Mouse (Mus musculus) megakaryocyte, adult 5-6 weeks (primary cell): ENCODE measurements around the gene Tsr1. TPM values are rescaled to one million over a fixed set of nuclear protein-coding genes. Genes with fewer than 3 reads are reported as not detected.
A peak's percentile ranks its signal among the peaks of the same experiment; 100 is the strongest.

Source experiments
- ATAC-seq: 2 replicates; pipeline ENCODE4 v1.8.0; 2016; ENCODE audit warnings: mild to moderate bottlenecking, inconsistent platforms; ENCODE audit not compliant: poor library complexity, severe bottlenecking
- total RNA-seq, 2 experiments: library from RNA; stranded (forward) in 1 of 2; stranded (reverse) in 1 of 2; fragments of 153-499, 151-499 nt in 1 of 2; fragments of 221-1000, 200-1000 nt in 1 of 2; gene quantifications; 2 replicates each; pipeline versions ENCODE4 v1.2.3 to v1.2.4; 2015 to 2017

Tsr1 gene
- total RNA-seq (2015): 7.7 and 9.1 TPM in 2 replicates
- 17.3 and 18.7 TPM in 2 replicates for total RNA-seq (2017)

GRCm38 (mm10) chr11:74897678-74898516 lies at the start of gene Tsr1:
Gene Tsr1 (plus strand): TSS chr11:74898071.
- peak; percentile 90 for ATAC-seq

GRCm38 (mm10) chr11:74850998-74851661 lies 46.7 kb upstream of the Tsr1 start:
- no peak for ATAC-seq

- no peak for ATAC-seq
These were observed 40.1 kb upstream of the Tsr1 start for GRCm38 (mm10) chr11:74857756-74858155.

- no peak for ATAC-seq
These were observed 35.7 kb upstream of the Tsr1 start for GRCm38 (mm10) chr11:74862129-74862528.

- ATAC-seq: no peak
These were observed 34.4 kb upstream of the Tsr1 start for GRCm38 (mm10) chr11:74863471-74863870.

DNA sequence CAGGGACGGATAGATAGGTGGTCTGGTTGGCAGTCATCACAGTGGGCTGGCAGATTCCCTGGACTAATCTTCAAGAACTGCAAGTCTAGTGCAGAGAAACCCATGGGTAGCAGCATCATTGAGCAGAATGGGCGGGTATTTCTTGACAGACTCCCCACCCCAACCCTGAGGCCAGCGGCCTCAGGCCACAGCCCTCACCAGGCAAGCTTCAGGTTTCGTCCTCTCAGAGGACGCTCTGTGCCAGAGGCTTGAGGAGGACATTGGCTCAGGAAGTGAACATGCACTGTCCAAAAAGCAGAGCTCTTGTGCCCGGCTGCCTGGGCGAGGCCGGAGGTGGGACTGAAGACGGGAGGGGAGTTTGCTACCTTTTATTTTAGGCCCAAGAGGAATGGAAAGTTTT lies 33.5 kb upstream of the Tsr1 start:
- ATAC-seq: no peak

DNA sequence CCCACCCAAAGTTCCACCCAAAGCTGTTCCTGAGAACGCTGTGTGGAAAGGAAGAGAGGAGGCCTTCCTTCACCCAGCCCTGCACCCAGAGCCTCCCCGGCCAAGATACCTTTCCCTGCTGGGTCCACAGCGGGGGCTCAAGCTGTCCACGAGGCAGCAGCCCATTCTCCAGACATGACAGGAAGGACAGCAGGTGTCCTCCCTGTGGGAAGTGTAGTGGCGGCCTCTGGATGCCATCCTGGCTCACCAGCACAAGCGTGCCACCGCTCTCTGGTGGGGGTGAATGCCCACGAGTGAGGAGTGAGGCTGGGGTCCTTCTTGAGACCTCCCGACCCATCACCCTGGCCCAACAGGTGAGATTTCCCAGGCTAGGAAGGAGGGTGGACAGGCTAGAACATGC lies 32.6 kb upstream of the Tsr1 start:
- ATAC-seq: no peak

- no peak for ATAC-seq
These were observed 31.2 kb upstream of the Tsr1 start for GRCm38 (mm10) chr11:74866640-74867039.

DNA sequence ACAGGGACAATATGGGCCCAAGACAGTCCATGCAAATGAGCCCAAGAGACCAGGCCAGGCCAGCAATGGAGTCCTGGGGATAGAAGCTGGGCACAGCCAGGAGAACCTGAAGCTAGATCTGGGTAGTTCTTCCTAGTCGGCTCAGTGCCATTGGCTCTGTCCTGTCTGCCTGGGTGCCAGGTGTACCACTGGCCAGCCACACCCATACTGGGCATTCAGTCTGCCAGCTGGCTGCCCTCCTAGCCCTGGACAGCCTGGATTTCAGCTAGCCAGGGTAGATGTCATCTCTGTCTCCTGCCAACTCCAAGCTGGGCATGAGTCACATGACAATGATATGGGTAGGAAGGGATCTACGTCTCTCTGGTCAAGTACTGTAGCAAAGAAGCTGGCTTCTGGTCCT lies 30.7 kb upstream of the Tsr1 start:
- no peak for ATAC-seq

- no peak for ATAC-seq
These were observed 29.7 kb upstream of the Tsr1 start for GRCm38 (mm10) chr11:74868046-74868760.

- no peak for ATAC-seq
These were observed 28.3 kb upstream of the Tsr1 start for GRCm38 (mm10) chr11:74869603-74870002.

DNA sequence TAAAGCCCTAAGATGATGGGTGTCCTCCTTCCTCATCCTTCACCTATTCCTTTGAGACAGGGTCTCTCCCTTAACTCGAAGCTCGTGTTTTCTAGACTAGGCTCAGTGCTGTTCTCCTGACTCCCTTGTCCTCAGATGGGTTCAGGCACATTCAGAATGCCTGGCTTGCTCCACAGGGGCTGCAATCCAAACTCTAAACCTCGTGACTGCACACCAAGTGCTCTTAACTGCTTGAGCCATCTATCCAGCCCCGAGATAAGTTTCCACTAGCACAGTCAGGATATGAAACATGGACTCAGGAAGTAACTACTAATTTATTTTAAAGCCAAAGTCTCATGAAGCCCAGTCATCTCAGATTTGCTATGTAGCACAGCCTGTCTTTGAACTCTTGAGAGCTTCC lies 27.3 kb upstream of the Tsr1 start:
- no peak for ATAC-seq

DNA sequence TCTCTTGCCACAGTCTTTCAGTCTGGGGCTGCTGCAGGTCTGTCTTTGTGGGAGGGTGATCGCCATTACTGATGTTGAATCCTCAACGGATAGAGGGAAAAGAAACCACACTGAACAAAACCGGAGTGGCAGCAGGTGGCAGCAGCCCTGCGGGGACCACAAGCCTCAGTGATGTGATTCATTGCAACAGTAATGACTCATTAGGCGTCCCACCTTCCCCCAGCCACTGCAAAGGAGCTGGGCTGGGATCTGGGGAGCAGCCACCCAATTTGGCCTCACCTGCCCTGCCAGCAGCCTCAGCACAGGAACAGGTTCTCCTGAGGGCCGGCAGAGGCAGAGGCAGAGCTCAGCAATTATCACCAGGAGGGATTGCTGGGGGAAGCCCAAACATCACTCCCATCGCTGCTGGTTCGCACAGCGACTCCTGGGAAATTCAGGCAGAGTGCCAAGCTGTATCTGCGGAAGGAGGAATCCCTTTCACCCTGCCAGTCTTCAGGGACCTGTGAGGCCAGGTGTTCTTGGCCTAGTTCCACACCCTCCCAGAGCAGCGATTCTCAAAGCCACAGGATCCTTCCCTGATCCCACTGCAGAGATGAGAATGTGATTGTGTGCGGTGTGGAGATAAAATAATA lies 26.8 kb upstream of the Tsr1 start:
- ATAC-seq: no peak

DNA sequence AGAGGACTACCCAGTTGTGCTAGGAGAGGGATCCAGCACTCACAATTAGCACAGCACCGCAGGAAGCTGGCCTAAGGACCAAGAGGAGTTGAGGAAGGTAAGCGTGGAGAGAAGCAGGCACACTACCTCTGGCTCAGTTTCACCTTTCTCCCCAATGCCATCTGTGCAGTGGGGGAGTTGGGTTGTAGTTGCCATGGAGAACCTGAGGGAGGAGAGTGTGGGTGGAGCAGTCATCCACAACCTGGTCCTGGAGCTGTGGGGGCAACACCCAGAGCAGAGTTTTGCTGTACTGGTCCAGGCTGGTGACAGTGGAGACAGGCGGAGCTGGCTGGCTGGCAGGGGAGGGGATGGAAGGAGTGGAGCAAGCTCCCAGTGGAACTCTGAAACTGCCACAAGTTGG lies 23.2 kb upstream of the Tsr1 start:
- no peak for ATAC-seq

DNA sequence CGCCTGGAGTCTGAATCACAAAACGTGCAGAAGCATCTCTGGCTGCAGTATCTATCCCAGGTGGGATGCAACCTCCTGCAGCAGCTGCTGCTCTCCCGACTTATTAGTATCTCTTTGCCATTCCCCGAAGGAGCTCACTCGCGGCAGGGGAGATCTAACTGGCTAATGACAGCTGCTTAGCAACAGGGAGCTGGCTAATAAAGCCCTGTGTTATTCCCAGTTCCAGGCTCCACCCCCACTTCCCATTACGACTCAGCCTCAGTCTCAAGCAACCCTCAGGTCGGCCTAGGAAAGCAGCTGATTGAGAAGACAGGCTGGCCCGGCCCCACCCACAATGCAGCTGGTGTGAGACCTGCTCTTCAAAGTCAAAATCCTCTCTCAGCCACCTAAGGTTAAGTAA lies 21.1 kb upstream of the Tsr1 start:
- ATAC-seq: no peak

GRCm38 (mm10) chr11:74880999-74881398 lies 16.9 kb upstream of the Tsr1 start:
- no peak for ATAC-seq

DNA sequence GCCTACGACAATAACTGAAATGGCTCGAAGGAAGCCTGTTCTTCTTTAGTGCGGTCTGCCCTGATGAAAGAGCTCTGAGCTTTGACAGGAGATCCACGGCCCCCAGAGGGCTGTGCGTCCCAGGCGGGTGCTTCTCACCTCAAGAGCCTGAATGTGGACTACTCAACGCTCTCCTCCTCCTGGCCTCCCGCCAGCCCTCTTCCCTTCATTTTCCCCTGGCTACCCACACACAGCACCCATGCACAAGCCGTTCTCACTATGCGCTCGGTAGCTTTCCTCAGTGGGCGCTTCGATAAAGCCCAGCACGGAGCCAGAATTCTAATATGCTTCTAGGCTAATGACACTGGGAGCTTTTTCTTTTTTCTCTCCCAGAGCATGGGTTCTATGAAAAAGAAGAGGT lies 15.9 kb upstream of the Tsr1 start:
- no peak for ATAC-seq

DNA sequence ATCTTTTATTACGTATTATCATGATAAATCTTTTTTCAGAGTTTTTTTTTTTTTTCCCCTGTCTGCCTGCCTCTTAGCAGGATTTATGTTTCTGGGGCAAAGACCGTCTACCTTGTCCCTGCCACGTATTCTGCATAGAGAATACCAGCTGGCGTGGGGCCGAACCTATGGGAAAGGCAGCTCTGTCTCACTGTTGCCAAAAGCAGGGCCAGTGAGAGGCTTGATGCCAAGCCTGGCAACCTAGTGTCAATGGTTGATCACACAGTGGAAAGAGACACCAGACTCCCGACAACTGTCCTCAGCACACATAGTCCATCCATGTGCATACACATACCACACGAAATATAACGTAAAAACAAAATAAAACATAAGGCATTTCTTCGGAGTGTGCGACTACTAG lies 14.8 kb upstream of the Tsr1 start:
- ATAC-seq: no peak

DNA sequence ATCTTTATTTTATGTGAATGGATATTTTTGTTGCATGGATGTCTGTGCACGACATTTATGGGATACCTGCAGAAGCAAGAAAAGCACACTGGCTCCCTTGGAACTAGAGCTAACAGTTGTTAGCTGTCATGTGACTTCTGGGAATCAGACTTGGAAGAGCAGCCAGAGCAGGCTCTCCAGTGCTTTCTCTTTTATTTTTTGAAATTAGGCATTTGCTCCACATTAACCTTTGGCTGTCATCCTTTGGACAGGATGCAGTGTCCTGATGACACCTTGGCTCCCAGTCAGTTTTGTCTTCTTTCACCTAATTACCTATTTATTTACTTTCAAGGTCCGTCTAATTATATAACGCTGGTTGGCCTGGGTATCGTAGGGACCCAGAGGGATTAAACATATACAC lies 3.3 kb upstream of the Tsr1 start:
- no peak for ATAC-seq

DNA sequence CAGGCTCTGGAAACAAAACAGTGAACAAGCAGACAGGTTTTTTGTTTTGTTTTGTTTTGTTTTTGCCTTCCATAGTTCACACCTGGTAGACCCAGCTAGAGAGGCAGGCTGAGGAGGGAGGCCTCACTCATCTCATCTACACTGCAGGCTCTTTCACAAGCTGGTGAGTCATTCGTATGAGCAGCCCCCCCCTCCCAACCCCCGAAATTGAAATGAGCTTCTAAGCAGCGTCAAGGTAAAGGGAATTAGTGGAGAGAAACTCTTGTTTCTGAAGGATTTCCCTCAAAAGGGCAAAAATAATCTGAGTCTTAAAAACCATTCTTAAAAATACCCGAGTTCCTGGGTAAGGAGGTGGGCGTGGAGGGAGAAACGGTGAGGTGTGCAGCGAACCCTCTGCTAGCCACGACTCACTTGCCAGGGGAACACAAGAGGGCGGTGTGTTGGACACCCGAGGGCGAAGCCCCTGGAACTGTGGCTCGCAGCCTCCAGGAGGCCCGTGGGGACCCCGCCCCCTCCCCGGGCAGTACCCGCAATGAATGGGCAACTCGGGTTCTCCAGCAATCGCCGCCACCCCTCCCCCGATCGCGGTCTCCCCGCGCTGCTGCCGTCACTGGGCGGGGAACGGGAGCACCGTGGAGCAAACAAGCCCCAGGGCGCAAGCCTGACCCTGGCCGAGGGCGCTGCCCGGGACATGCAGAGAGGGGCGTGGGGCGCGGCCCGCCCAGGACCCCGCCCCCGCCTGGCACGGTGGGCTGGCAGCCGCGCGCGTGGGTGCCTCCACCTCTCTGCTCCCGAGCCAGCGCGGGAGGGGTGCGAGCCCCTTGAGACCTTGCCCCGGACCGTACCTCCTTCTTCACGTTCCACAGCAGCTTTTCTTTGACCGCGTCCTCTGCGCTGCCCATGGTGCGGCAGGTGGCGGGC lies 1.6 kb upstream of the Tsr1 start:
- ATAC-seq: peak; percentile 35
